Mouse (Mus musculus) limb, embryonic 10.5 days (tissue): Measurements from ENCODE around the gene Asz1. TPM values are rescaled to one million over a fixed set of nuclear protein-coding genes. Genes with fewer than 3 reads are reported as not detected.

ENCODE experiments used
- polyA plus RNA-seq: library from polyadenylated mRNA; unstranded; fragments of >200 nt; fragmentation: Nextera tagmentation; extraction: Ambion mirVana; gene quantifications from 2 replicates; pipeline ENCODE4 v1.2.1, GENCODE M21; 2016

The Asz1 gene
- polyA plus RNA-seq, 1 experiment from 2014 or later = not detected

Other genes with a start within 250 kb of the Asz1 start
- gene Wnt2, start 78.5 kb downstream of the Asz1 start, polyA plus RNA-seq = 3.9 and 9.1 TPM in 2 replicates
- gene Cftr, start 61.6 kb upstream of the Asz1 start, polyA plus RNA-seq = 0.05 and 0.08 TPM in 2 replicates